Mouse (Mus musculus) urinary bladder, postnatal 10 days (tissue): ENCODE data around the gene H2al1a.

ENCODE experiments used
- DNase-seq: peaks from one replicate; pipeline ENCODE4 v3.0.0; 2022; ENCODE audit warnings: low spot score

Gene H2al1a

DNA sequence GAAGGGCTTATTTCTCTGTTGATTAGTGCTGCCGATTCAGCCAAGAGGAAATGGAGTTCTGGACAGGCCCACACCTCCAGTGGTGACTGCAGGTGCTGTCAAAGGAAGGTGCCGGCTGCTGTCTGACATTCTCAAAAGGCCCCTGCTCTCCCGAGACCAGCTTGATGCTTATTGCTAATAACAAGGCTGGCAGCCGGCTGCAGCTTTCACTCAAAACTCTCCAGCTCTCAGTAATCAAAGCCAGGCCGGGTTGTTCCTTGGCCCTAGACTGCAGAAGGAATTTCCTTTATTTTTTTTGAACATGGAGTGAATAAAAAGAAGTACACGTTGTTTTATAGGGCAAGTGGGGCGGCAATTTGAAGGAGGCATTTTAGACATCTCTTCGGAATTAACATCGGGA lies 46.7 kb downstream of the H2al1a start:
- no peak for DNase-seq

- no peak for DNase-seq
Observed at GRCm38 (mm10) chrX:11346756-11347155, 47.7 kb downstream of the H2al1a start.
